Mouse (Mus musculus): ENCODE measurements around the gene Cldn15.
A peak's percentile ranks its signal among the peaks of the same experiment; 100 is the strongest.
"Not testable (repeated sequence)": the region's sequence is repeated elsewhere in the genome, so short reads cannot be mapped to it uniquely, and the experiment has no call there.

Gene Cldn15

GRCm38 (mm10) chr5:136949551-136950336, 16.7 kb upstream of the Cldn15 start:
- DNase-seq (ENCODE audit: low read depth, low spot score), result not testable (repeated sequence)

DNA sequence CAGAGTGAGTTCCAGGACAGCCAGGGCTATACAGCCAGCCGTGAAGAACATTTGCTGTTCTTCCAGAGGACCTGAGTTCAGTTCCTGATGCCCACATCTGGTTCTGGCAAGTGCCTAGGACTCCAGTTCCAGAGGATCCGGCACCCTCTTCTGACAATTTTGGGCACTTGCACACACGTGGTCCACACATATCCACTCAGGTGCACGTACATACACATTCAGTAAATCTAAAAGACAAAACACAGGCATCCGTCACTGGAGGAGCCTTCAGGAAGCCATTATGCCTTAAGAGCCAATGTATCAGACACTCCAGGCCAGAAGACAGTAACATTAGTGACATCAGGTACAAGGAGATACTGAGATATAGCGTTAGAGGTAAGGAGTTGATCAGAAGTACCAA, 15.9 kb upstream of the Cldn15 start:
- DNase-seq (ENCODE audit: low read depth, low spot score), result no peak

- no peak for DNase-seq (ENCODE audit: low read depth, low spot score)
Measured at GRCm38 (mm10) chr5:136952153-136952552, 14.3 kb upstream of the Cldn15 start.

GRCm38 (mm10) chr5:136953015-136953414, 13.4 kb upstream of the Cldn15 start, which contains the start of gene Fis1:
Gene Fis1 (plus strand): TSS chr5:136953275.
- DNase-seq (ENCODE audit: low read depth, low spot score), result peak; percentile 89

DNA sequence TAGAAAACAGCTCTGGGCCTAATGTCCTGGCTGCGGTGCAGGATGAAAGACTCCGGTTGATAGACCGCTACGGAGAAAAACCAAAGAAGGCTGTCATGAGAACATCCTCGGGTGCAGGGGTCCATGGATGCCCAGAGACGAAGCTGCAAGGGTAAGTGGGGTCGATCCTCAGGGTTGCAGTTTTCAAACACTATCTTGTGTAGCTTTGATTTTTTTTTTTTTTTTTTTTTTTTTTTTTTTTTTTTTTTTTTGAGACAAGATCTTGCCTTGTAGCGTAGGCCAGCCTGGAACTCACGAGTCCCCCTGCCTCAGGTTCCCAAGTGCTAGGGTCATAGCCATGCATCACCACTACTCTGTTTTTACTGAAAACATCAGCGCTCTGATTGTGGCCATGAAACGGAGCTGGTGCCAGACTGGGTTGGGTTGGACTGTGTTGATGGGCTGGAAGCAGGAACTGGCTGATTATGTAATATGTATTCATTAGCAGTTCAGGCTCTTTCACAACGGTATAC, 12.9 kb upstream of the Cldn15 start:
- no peak for DNase-seq (ENCODE audit: low read depth, low spot score)

- DNase-seq (ENCODE audit: low read depth, low spot score), result no peak
Measured at GRCm38 (mm10) chr5:136955622-136956021, 10.8 kb upstream of the Cldn15 start.

DNA sequence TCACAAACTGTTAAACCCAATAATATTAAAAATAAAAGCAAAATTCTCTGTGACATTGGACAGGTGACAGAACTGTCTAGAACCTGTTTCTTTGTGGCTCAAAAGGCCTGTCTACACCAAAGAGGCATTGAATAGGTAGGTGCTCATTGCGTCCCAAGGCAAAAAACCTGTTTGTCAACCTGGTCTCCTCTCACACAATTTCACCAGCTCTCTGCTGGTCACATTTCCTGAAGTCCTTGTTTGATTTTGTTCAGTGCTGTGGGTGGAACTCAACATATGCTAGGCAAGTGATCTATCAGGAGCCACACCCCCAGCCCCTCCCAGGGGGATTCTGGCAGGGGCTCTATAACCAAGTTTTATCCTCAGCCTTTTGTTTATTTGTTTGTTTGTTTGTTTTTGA, 9.2 kb upstream of the Cldn15 start:
- DNase-seq (ENCODE audit: low read depth, low spot score), result no peak

DNA sequence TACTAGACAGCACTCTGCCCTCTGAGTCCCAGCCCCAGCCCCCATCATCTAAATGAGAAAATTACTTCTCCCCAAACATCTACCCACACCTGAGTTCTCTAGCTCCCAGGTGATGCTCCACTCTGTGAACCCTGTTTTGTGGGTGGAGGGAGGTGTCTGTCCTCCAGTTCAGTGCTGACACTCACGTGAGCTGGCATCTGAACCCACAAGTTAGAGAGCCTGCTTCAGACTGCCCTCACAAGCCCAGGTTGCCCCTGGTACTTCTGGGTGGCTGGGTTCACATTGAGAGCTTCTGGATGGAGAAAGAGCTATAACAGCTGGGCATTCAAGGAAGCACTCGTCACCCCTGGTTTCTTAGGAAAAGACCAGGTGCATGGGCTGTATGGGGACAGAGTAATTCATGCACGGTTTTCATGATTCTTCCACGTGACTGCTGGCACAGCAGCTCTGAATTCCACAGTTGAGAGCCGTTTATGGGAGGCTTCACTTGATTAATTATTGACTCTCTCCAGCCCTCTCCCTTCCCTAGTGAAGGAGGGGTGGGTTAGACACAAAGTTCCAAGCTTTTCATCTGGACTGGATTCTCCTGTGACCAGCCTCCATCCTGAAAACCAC, 7.3 kb upstream of the Cldn15 start:
- DNase-seq (ENCODE audit: low read depth, low spot score), result no peak

GRCm38 (mm10) chr5:136960053-136960452, 6.4 kb upstream of the Cldn15 start:
- no peak for DNase-seq (ENCODE audit: low read depth, low spot score)

DNA sequence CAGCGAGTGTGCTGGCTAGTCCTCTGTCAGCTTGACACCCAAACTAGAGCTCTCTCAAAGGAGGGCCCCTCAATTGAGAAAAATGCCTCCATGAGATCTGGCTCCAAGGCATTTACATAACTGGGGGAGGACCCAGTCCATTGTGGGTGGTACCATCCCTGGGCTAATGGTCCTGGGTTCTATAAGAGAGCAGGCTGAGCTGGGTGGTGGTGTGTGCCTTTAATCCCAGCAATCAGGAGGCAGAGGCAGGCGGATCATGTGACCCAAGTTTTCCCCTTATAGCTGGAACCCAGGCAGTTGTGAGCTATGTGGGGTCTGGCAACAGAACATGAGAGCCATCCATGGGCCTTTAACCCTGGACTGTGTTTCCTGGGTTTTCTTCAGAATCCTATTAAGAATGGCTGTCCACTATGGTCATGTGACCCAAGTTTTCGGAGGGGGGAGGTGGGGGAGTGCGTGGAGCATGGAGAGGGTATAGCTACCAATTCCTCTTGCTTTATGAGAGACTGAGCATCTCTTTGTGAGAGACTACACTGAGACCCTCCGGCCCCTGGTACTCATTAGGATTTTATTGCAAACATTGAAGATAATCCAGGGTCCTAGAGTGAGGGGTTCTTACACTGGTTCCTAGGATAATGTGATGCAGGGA, 5.0 kb upstream of the Cldn15 start:
- no peak for DNase-seq (ENCODE audit: low read depth, low spot score)

DNA sequence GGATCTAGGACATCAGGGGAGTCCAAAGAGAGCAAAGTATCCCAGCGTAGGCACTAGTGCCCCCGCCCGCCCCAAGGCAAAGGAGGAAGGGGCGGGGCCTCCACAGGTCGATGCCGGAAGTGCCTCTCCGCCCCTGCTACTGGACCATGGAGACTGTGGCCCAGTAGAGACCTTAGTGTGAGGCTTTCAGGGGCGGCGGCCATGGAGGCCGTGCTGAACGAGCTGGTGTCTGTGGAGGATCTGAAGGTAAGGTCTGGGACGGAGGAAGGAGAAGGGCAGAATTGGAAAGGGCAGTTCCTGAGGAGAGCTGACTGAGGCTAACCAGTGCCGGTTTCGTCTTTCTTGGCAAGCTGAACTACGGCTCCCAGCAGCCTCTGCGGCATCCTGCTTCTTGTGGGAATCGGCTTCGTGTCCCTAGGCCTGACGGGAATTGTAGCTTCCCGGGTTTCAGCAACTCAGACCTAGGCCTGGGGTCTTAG, 4.4 kb upstream of the Cldn15 start:
- DNase-seq (ENCODE audit: low read depth, low spot score), result peak; percentile 84

- peak; percentile 77 for DNase-seq (ENCODE audit: low read depth, low spot score)
Measured at GRCm38 (mm10) chr5:136962501-136962900, 3.9 kb upstream of the Cldn15 start.

GRCm38 (mm10) chr5:136962966-136963540, 3.4 kb upstream of the Cldn15 start:
- DNase-seq (ENCODE audit: low read depth, low spot score), result no peak

GRCm38 (mm10) chr5:136965210-136965609, 1.2 kb upstream of the Cldn15 start:
- DNase-seq (ENCODE audit: low read depth, low spot score), result peak; percentile 58

DNA sequence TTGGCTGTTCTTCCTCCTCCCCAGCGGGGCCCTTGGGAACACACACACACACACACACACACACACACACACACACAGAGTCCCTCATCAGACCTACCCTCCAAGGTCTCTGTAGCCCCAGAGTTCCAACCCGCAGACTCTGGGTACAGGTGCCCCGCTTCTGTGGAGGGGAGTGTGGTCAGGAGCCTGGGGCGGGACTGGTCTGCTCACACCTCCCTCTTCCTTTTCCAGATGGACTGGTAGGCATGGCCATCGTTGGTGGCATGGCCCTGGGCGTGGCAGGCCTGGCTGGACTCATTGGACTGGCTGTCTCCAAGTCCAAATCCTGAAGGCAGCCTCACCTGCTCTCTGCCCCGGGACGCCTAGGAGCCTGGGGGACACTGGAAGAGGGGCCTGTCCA, 730 bp upstream of the Cldn15 start:
- DNase-seq (ENCODE audit: low read depth, low spot score), result peak; percentile 31

- DNase-seq (ENCODE audit: low read depth, low spot score), result no peak
Measured at GRCm38 (mm10) chr5:136966861-136967455, 542 bp downstream of the Cldn15 start.

DNA sequence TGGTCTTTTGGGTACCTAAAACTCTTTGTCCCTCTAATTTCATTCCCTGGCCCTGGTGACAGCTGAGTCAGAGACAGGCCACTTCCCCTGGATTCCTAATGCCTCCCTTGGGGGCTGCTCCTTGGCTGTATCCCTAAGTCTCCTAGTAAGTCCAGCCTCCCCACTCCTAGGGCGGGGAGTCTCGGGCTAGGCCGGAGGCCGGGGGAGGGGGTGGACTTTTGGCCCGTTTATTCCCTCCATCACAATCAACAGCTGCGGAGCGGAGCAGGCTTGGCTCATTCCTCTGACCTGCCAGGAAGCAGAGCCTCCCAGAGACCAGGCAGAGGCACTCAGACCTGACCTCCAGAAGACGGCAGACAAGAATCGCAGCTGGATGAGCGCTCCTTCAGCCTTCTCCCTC, 1.2 kb downstream of the Cldn15 start:
- no peak for DNase-seq (ENCODE audit: low read depth, low spot score)

DNA sequence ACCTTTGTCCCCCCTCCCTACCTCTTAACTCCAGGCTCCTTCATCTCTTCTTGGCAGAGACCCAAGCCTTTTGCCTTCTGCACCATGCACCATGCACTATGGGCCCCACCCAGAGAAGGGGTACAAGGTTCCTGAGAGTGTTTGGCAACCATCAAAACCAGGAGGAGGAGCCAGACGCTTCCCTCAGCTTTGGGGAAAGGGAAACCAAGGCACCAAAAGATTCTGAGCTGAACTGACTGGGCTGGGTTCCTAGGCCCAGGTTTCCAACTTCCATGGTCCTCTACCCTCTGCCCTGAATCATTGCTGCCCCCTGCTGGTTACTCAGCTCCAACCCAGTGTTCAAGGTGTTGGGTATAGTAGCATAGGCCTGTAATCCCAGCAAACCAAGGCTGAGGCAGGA, 4.3 kb downstream of the Cldn15 start:
- DNase-seq (ENCODE audit: low read depth, low spot score), result peak; percentile 71

- no peak for DNase-seq (ENCODE audit: low read depth, low spot score)
Measured at GRCm38 (mm10) chr5:136973670-136974069, 7.3 kb downstream of the Cldn15 start.

DNA sequence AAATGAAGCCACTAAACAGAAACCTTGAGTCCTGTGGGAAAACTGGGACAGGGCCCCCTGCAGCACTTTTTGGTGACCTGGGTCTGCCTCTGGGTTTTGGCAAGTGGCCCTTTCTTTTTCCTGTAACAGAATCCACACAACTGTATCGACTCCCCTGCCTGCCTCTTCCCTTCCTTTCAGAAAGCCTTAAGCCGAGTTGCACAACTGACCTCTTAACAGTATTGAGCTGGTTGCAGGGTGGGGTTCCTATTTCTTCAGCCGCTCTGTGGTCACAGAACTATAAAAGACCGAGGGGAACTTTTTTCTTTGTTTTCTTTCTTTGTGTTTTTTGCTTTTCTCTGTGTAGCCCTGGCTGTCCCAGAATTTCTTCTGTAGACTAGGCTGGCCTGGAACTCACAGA, 11.4 kb downstream of the Cldn15 start:
- no peak for DNase-seq (ENCODE audit: low read depth, low spot score)

GRCm38 (mm10) chr5:136979762-136980161, 13.3 kb downstream of the Cldn15 start:
- DNase-seq (ENCODE audit: low read depth, low spot score), result no peak

DNA sequence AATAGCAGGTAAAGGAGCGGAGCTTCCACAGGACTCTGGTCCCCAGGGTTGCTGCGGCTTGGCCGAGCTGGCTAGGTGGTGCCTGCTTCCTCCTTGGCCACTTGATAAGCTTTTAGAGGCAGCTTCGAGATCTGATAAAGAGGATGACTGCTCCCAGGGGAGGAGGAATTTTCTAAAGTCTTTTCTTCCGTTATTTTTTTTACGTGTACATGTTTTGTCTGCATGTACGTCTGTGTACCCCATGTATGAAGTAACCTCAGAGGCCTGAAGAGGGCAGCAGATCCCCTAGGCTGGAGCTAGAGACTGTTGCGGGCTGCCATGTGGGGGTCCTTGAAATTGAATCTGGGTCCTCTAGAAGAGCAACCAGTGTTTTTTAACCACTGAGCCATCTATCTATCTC, 14.6 kb downstream of the Cldn15 start:
- no peak for DNase-seq (ENCODE audit: low read depth, low spot score)
